Mouse (Mus musculus): ENCODE measurements around the gene Polr3h.
A peak's percentile ranks its signal among the peaks of the same experiment; 100 is the strongest.

The Polr3h gene

GRCm38 (mm10) chr15:81847161-81847560 lies 78.9 kb downstream of the Polr3h start:
- DNase-seq (ENCODE audit: low spot score in 2 of 2): no peak

DNA sequence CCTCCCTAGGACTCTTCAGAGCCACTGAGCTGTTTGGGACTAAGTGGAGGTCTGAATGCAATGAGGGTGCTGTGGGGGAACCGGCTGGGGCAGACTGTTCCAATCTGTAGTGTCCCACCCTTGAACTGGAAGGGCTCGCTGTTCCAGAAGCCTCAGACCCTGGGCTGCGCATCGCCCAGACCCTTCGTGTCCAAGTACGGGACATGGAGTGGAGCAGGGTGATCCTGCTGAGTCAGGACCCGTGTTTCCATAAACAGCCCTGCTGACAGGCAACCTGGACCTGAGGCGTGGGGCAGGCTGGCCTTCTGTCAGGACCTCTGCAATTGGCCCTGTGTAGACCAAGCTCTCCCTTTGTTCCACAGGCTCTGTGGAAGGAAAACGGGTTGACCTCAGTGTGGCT lies 79.3 kb downstream of the Polr3h start:
- DNase-seq (ENCODE audit: low spot score in 2 of 2): no peak

- no peak for DNase-seq (ENCODE audit: low spot score in 2 of 2)
These were observed 80.3 kb downstream of the Polr3h start for GRCm38 (mm10) chr15:81845724-81846123.

GRCm38 (mm10) chr15:81845033-81845625 lies 80.9 kb downstream of the Polr3h start:
- no peak for DNase-seq (ENCODE audit: low spot score in 2 of 2)

- no peak for DNase-seq (ENCODE audit: low spot score in 2 of 2)
These were observed 83.8 kb downstream of the Polr3h start for GRCm38 (mm10) chr15:81842275-81842674.

DNA sequence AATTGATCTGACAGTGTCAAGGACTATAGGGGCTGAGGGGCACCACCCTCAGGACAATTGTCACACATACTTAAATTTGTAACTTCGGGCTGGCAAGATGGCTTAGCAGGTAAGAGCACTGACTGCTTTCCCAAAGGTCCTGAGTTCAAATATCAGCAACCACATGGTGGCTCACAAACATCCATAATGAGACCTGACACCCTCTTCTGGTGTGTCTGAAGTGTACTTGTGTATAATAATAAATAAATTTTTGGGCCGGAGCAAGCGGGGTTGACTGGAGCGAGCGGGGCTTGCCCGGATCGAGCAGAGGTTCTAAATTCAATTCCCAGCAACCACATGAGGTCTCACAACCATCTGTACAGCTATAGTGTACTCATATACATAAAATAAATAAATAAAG lies 85.7 kb downstream of the Polr3h start:
- DNase-seq (ENCODE audit: low spot score in 2 of 2): no peak

DNA sequence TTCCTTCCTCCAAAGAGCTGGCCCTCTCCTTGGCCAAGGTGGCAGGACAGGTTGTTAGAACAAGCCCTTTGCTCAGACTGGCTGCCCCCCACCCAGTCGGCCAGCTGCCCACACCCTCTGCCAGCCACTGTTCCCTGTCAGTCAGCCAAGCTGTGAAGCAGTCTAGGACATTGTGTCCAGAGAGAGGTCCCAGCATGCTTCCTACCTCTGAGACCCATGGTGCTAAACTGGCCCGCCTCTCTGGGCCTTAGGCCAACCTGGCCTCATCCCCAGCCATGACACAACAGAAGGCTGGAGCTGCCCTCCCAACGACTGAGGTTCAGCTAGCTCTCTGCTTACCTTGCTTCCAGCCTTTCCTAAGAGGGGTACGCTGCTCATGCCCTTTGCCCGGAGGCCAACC lies 86.4 kb downstream of the Polr3h start:
- DNase-seq (ENCODE audit: low spot score in 2 of 2): peak; percentile 74 to 79

DNA sequence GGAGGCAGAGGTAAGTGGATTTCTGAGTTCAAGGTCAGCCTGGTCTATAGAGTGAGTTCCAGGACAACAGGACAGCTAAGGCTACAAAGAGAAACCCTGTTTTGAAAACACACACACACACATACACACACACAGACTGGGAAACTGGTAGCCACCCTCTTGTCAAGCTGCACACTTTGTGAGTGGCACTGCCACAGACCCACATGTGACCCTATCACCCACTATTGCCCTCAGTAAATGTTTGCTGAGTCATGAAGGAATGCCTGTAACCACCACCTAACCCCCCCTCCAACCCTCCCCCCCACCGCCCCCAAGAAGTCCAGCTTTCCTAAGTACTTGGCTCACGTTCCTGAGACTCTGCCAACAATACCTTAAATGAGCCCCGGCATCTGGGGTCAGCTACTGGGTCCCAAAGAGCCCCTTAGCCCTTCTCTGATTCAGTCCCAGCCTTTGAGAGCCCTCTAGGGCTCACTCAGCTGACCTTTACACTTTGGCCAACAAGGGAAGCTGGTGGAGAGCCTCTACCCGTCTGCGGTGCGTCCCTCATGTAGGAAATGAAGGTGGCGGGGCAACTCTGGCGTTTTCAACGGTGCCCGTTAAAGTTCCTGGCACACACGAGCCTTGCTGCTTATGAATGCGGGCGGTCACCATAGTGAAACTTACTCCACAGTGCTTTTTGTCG lies 87.3 kb downstream of the Polr3h start:
- DNase-seq (ENCODE audit: low spot score in 2 of 2): no peak
